Mouse (Mus musculus): ENCODE measurements around the gene Tgif2. TPM values are rescaled to one million over a fixed set of nuclear protein-coding genes. Genes with fewer than 3 reads are reported as not detected.
"Not testable (repeated sequence)": the region's sequence is repeated elsewhere in the genome, so short reads cannot be mapped to it uniquely, and the experiment has no call there.

Tgif2 gene
- 41.5 and 45.9 TPM in 2 replicates for polyA plus RNA-seq (2015; fragmentation: Nextera tagmentation; extraction: Ambion mirVana)

GRCm38 (mm10) chr2:156839319-156840191 is at the start of gene Tgif2:
Tgif2 (plus strand) TSS chr2:156840007.
- Histone ChIP-seq H3K9ac (peak within 1 kb of the TSS; percentile 84), H3K36me3 (peaks cover 9% of the 10 kb centered on the region), H3K4me2 (peak within 1 kb of the TSS; percentile 87), H3K27me3 (replicated peaks) (no peaks in the 10 kb centered on the region), H3K9me3 (no peaks in the 10 kb centered on the region), H3K4me3 (replicated peaks) (peak within 1 kb of the TSS; percentile 83), H3K4me1 (peaks cover 38% of the 10 kb centered on the region), H3K27ac (peak within 1 kb of the TSS; percentile 95)
- ATAC-seq (ENCODE audit: insufficient read depth, low FRiP score, low read depth): peak; percentile 85
- WGBS: 2% methylated on average over 61 of the region's 61 CpGs

- H3K27me3 ChIP-seq (replicated peaks): no peaks in the 10 kb centered on the region
- WGBS: 71% methylated on average over 1 of the region's 1 CpGs
Measured at GRCm38 (mm10) chr2:156798516-156798915, 41.3 kb upstream of the Tgif2 start.

GRCm38 (mm10) chr2:156801045-156801444 is 38.8 kb upstream of the Tgif2 start:
- Histone ChIP-seq H3K9ac (no peak overlapping the region), H3K27me3 (replicated peaks) (no peaks in the 10 kb centered on the region), H3K9me3 (no peaks in the 10 kb centered on the region), H3K27ac (no peak overlapping the region), H3K4me3 (replicated peaks) (no peak overlapping the region), H3K36me3 (no peaks in the 10 kb centered on the region), H3K4me1 (no peaks in the 10 kb centered on the region), H3K4me2 (no peak overlapping the region)
- no peak for ATAC-seq (ENCODE audit: insufficient read depth, low FRiP score, low read depth)
- WGBS: 68% methylated on average over 4 of the region's 4 CpGs

More at GRCm38 (mm10) chr2:156798516-156798915, 41.3 kb upstream of the Tgif2 start:
- no peak for ATAC-seq (ENCODE audit: insufficient read depth, low FRiP score, low read depth)
- no peak overlapping the region for H3K4me3 ChIP-seq (replicated peaks)
- no peaks in the 10 kb centered on the region for H3K4me1 ChIP-seq
- no peaks in the 10 kb centered on the region for H3K36me3 ChIP-seq
- H3K27ac ChIP-seq: no peak overlapping the region
- H3K9me3 ChIP-seq: no peaks in the 10 kb centered on the region
- H3K4me2 ChIP-seq: no peak overlapping the region
- no peak overlapping the region for H3K9ac ChIP-seq

DNA sequence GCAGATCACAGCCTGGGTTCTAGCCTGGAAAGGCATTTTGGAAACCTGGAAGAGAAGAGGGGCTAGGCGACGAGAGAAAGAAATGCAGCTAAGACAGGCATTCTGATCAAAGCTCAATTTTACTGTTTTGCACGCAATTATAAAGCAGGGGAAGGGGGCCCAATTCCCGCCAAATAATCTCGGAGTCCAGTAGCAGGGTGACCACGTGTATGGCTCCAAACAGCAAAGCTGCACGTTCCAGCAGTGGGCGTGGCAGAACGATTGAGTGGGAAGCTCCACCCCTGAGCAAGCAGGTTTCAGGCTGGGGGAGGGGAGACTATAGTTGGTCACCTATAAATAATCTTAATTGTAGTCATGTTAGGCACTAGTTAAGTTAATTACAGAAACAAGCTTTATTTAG is 37.7 kb upstream of the Tgif2 start:
- H3K27ac ChIP-seq; H3K9ac ChIP-seq; H3K4me2 ChIP-seq; H3K36me3 ChIP-seq; H3K27me3 ChIP-seq (replicated peaks); H3K4me1 ChIP-seq; H3K4me3 ChIP-seq (replicated peaks); H3K9me3 ChIP-seq; ATAC-seq (ENCODE audit: insufficient read depth, low FRiP score, low read depth): not testable (repeated sequence)
- WGBS: 38% methylated on average over 9 of the region's 9 CpGs

GRCm38 (mm10) chr2:156803698-156804372 is 36.0 kb upstream of the Tgif2 start:
- Histone ChIP-seq H3K9ac (no peak overlapping the region), H3K27me3 (replicated peaks) (no peaks in the 10 kb centered on the region), H3K4me3 (replicated peaks) (no peak overlapping the region), H3K4me2 (no peak overlapping the region), H3K27ac (no peak overlapping the region), H3K4me1 (no peaks in the 10 kb centered on the region), H3K9me3 (no peaks in the 10 kb centered on the region), H3K36me3 (no peaks in the 10 kb centered on the region)
- WGBS: 64% methylated on average over 4 of the region's 4 CpGs
- no peak for ATAC-seq (ENCODE audit: insufficient read depth, low FRiP score, low read depth)

DNA sequence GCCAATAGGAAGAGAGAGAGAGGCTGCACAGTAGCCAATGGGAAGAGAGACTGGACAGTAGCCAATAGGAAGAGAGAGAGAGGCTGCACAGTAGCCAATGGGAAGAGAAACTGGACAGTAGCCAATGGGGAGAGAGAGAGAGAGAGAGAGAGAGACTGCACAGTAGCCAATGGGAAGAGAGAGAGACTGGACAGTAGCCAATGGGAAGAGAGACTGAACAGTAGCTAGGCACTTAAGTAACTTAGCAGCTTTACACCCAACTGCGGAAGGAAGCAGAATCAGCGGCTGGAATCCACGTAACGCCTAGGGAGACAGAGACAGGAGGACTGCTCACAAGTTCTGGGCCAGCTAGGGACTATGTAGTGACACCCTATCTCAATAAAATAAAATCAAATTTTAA is 35.2 kb upstream of the Tgif2 start:
- Histone ChIP-seq H3K27ac (no peak overlapping the region), H3K27me3 (replicated peaks) (no peaks in the 10 kb centered on the region), H3K36me3 (no peaks in the 10 kb centered on the region), H3K9ac (no peak overlapping the region), H3K4me1 (no peaks in the 10 kb centered on the region), H3K9me3 (no peaks in the 10 kb centered on the region), H3K4me3 (replicated peaks) (no peak overlapping the region), H3K4me2 (no peak overlapping the region)
- WGBS: 88% methylated on average over 4 of the region's 4 CpGs
- ATAC-seq (ENCODE audit: insufficient read depth, low FRiP score, low read depth): no peak

GRCm38 (mm10) chr2:156806886-156807285 is 32.9 kb upstream of the Tgif2 start:
- Histone ChIP-seq H3K9ac (no peak overlapping the region), H3K4me1 (no peaks in the 10 kb centered on the region), H3K36me3 (no peaks in the 10 kb centered on the region), H3K27ac (no peak overlapping the region), H3K4me2 (no peak overlapping the region), H3K4me3 (replicated peaks) (no peak overlapping the region), H3K9me3 (no peaks in the 10 kb centered on the region), H3K27me3 (replicated peaks) (no peaks in the 10 kb centered on the region)
- no peak for ATAC-seq (ENCODE audit: insufficient read depth, low FRiP score, low read depth)
- 68% methylated on average over 6 of the region's 6 CpGs for WGBS

DNA sequence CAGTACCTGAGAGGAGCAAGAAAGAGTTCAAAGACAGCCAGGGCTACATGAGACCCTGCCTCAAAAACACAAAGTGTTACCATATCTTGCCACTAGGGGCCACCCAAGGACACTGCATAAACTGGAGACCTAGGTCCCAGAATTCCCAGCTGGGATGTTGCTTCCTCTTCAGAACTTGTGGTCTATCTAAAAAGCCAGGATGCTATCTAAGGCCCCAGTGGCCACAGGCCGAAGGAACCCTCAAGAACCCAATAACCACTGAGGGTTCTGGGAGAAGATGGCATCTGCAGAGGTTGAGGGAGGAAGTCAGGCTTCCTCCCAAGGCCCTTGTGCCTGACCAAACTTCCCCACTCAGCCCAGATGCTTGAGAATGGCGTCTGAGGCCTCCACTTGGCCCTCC is 30.2 kb upstream of the Tgif2 start:
- H3K27me3 ChIP-seq (replicated peaks): no peaks in the 10 kb centered on the region
- no peak overlapping the region for H3K4me3 ChIP-seq (replicated peaks)
- no peak overlapping the region for H3K4me2 ChIP-seq
- 35% methylated on average over 2 of the region's 2 CpGs for WGBS
- H3K9ac ChIP-seq: no peak overlapping the region
- peaks cover 5% of the 10 kb centered on the region; the same call in 1 of the 2 replicates for H3K4me1 ChIP-seq
- no peaks in the 10 kb centered on the region for H3K9me3 ChIP-seq
- ATAC-seq (ENCODE audit: insufficient read depth, low FRiP score, low read depth): no peak
- no peak overlapping the region for H3K27ac ChIP-seq
- no peaks in the 10 kb centered on the region for H3K36me3 ChIP-seq

GRCm38 (mm10) chr2:156810716-156811115 is 29.1 kb upstream of the Tgif2 start:
- no peaks in the 10 kb centered on the region for H3K36me3 ChIP-seq
- WGBS: 97% methylated on average over 10 of the region's 10 CpGs
- H3K27me3 ChIP-seq (replicated peaks): no peaks in the 10 kb centered on the region
- no peak overlapping the region for H3K9ac ChIP-seq
- H3K4me3 ChIP-seq (replicated peaks): no peak overlapping the region
- H3K4me2 ChIP-seq: no peak overlapping the region
- H3K4me1 ChIP-seq: peaks cover 13% of the 10 kb centered on the region; the same call in 1 of the 2 replicates
- H3K27ac ChIP-seq: no peak overlapping the region
- no peak for ATAC-seq (ENCODE audit: insufficient read depth, low FRiP score, low read depth)
- H3K9me3 ChIP-seq: no peaks in the 10 kb centered on the region

GRCm38 (mm10) chr2:156811556-156811955 is 28.3 kb upstream of the Tgif2 start:
- no peak for ATAC-seq (ENCODE audit: insufficient read depth, low FRiP score, low read depth)

GRCm38 (mm10) chr2:156814344-156814801 is 25.4 kb upstream of the Tgif2 start:
- no peak overlapping the region for H3K4me2 ChIP-seq
- H3K27me3 ChIP-seq (replicated peaks): no peaks in the 10 kb centered on the region
- no peak for ATAC-seq (ENCODE audit: insufficient read depth, low FRiP score, low read depth)
- H3K9me3 ChIP-seq: no peaks in the 10 kb centered on the region
- no peak overlapping the region for H3K9ac ChIP-seq
- H3K36me3 ChIP-seq: no peaks in the 10 kb centered on the region
- peak overlapping the region; percentile 67 for H3K27ac ChIP-seq
- H3K4me3 ChIP-seq (replicated peaks): no peak overlapping the region
- peaks cover 13% of the 10 kb centered on the region; the same call in 1 of the 2 replicates for H3K4me1 ChIP-seq
- 12% methylated on average over 8 of the region's 8 CpGs for WGBS

More at GRCm38 (mm10) chr2:156811556-156811955, 28.3 kb upstream of the Tgif2 start:
- Histone ChIP-seq H3K9ac (no peak overlapping the region), H3K4me3 (replicated peaks) (no peak overlapping the region), H3K27ac (no peak overlapping the region), H3K27me3 (replicated peaks) (no peaks in the 10 kb centered on the region), H3K4me2 (no peak overlapping the region), H3K9me3 (no peaks in the 10 kb centered on the region), H3K4me1 (peaks cover 13% of the 10 kb centered on the region; the same call in 1 of the 2 replicates), H3K36me3 (no peaks in the 10 kb centered on the region)
- WGBS: 73% methylated on average over 5 of the region's 5 CpGs

DNA sequence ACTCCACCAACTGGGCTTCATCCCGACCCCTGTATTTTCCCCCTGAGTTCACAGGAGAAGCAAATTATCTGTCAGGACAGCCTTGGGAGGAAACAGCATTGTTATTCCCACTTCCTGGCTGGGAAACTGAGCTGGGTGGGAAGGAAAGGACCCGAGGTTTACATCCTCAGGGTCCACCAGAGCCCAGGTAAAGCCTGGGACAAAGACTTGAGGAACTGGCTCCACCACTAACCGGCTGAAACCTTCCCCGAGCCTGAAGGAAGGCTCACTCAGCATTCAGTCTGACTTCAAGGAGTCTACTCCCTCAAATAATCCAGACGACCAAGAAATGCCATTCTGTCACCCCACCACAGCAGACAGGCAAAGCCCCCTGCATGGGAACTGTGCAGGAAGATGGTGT is 24.9 kb upstream of the Tgif2 start:
- Histone ChIP-seq H3K4me3 (replicated peaks) (no peak overlapping the region), H3K4me2 (no peak overlapping the region), H3K9ac (no peak overlapping the region), H3K9me3 (no peaks in the 10 kb centered on the region), H3K27ac (peak overlapping the region; percentile 67), H3K36me3 (no peaks in the 10 kb centered on the region), H3K4me1 (peaks cover 13% of the 10 kb centered on the region; the same call in 1 of the 2 replicates), H3K27me3 (replicated peaks) (no peaks in the 10 kb centered on the region)
- ATAC-seq (ENCODE audit: insufficient read depth, low FRiP score, low read depth): no peak
- 17% methylated on average over 5 of the region's 5 CpGs for WGBS
